In genomic region chr1:180402481-180403081, GRCm38 (mm10) we compare ENCODE assay signal across 8 mouse cellular contexts.
A peak's percentile ranks its signal among the peaks of the same experiment; 100 is the strongest.
DNase-seq lines count a peak whose midpoint lies in the region; ATAC-seq and TF ChIP-seq lines count a peak whose summit lies in the region.

No protein-coding gene starts in this region.

- H3K4me2 ChIP-seq in CH12.LX (ENCODE audit: insufficient read depth, low read depth, poor library complexity, severe bottlenecking), result peak overlapping the region; percentile 65
- no peak overlapping the region for H3K4me2 ChIP-seq in liver, embryonic 16.5 days (ENCODE audit: low read depth, low read length)

- ATAC-seq in liver, embryonic 16.5 days (ENCODE audit: low read depth), result no peak
- no peak for ATAC-seq in inflammation-experienced regulatory T-cells, adult 6 months

- dilution Hi-C loops in CH12.LX (cut with MboI; ENCODE audit: extremely low pct_ligation_motif_present, extremely low pct_unique_long_range_greater_than_20kb, low sequenced_read_pairs), result no loop called here

- no peaks in the 10 kb centered on the region for H3K27me3 ChIP-seq in CH12.LX (replicated peaks)
- no peaks in the 10 kb centered on the region for H3K27me3 ChIP-seq in liver, embryonic 16.5 days (ENCODE audit: control insufficient read depth, insufficient read depth, low read depth, low read length)

- H3K4me3 ChIP-seq in CH12.LX (replicated peaks in 1 of 3; ENCODE audit: low read depth in 2 of 3, low read length in 2 of 3, poor library complexity in 1 of 3), result peak overlapping the region in 2 of 3 experiments; percentile 25 to 26
- no peak overlapping the region for H3K4me3 ChIP-seq in liver, embryonic 16.5 days (ENCODE audit: low read depth, low read length)

- no peaks in the 10 kb centered on the region for H3K9me3 ChIP-seq in CH12.LX (replicated peaks; ENCODE audit: low read length)
- no peaks in the 10 kb centered on the region for H3K9me3 ChIP-seq in liver, embryonic 16.5 days (replicated peaks; ENCODE audit: control insufficient read depth, low read length)

- TF ChIP-seq EP300 in CH12.LX (IDR thresholded peaks at IDR 0.05; ENCODE audit: low read length), result 0 out of 2 replicates have a peak, but pooled peaks have one; percentile 23

- peak overlapping the region; percentile 78 for H3K27ac ChIP-seq in CH12.LX (ENCODE audit: insufficient read depth, low read depth)
- H3K27ac ChIP-seq in liver, embryonic 16.5 days (ENCODE audit: low read length), result peak overlapping the region; percentile 38

- H3K4me1 ChIP-seq in CH12.LX (ENCODE audit: control insufficient read depth in 1 of 2, insufficient read depth in 2 of 2), result peaks cover 42 to 98% of the 10 kb centered on the region in 2 experiments
- H3K4me1 ChIP-seq in liver, embryonic 16.5 days (ENCODE audit: control insufficient read depth, low read depth, low read length), result peaks cover 7% of the 10 kb centered on the region

- no peak for TF ChIP-seq RAD21 in CH12.LX (IDR thresholded peaks at IDR 0.05; ENCODE audit: low read depth, low read length)

- peaks cover 3% of the 10 kb centered on the region; the same call in 1 of the 2 replicates for H3K79me2 ChIP-seq in CH12.LX (replicated peaks; ENCODE audit: control insufficient read depth, extremely low read depth, insufficient read depth, poor library complexity, severe bottlenecking)

- in situ Hi-C loops in CH12.LX (cut with MboI; ENCODE audit: low pct_ligation_motif_present, low pct_unique_long_range_greater_than_20kb, low sequenced_read_pairs), result loop anchor here (10.0 to 25.0 kb wide), 2 partner anchors 68 to 540 kb away; partner anchors contain the start of gene Itpkb

- intact Hi-C loops in heart, postnatal 36 days (cut with DNase I), result loop anchor here (1.0 kb wide), 1 partner anchor 7 kb away; no protein-coding TSS in a partner anchor

- peak overlapping the region; percentile 35 for H3K9ac ChIP-seq in CH12.LX (ENCODE audit: insufficient read depth, low read depth)
- no peak overlapping the region for H3K9ac ChIP-seq in liver, embryonic 16.5 days (ENCODE audit: low read depth, low read length)

- peaks cover 0 to 4% of the 10 kb centered on the region in 2 experiments for H3K36me3 ChIP-seq in CH12.LX (replicated peaks in 1 of 2; ENCODE audit: control insufficient read depth in 1 of 2, insufficient read depth in 1 of 2, low read length in 1 of 2)
- H3K36me3 ChIP-seq in liver, embryonic 16.5 days (ENCODE audit: control insufficient read depth, insufficient read depth), result no peaks in the 10 kb centered on the region

- 62% methylated on average over 11 of the region's 11 CpGs for WGBS in liver, embryonic 16.5 days (ENCODE audit: insufficient replicate concordance)

- DNase-seq in adrenal gland, adult (ENCODE audit: inconsistent age in 2 of 2, low spot score in 1 of 2), result peak; percentile 58 to 81
- no peak for DNase-seq in adrenal gland, postnatal 36 days
- no peak for DNase-seq in CH12.LX (ENCODE audit: extremely low read depth)
- DNase-seq in heart, postnatal 36 days, result peak; percentile 48 to 64
- DNase-seq in right cerebral cortex, postnatal 4 days, result no peak
- no peak for DNase-seq in urinary bladder, postnatal 36 days (ENCODE audit: low spot score in 2 of 2)

- TF ChIP-seq CTCF in CH12.LX (conservative IDR thresholded peaks at IDR 0.05 in 1 of 2, IDR thresholded peaks at IDR 0.05 in 1 of 2; ENCODE audit: low read depth in 2 of 2, low read length in 2 of 2), result no peak

- no peak for TF ChIP-seq POLR2A in CH12.LX (IDR thresholded peaks at IDR 0.05; ENCODE audit: low read depth, low read length)

TF ChIP-seq in CH12.LX, 34 proteins besides CTCF, POLR2A, EP300 and RAD21:
- no peak for TF ChIP-seq SMC3 (IDR thresholded peaks at IDR 0.05; ENCODE audit: low read depth, low read length)
- TF ChIP-seq USF2 (conservative IDR thresholded peaks at IDR 0.05; ENCODE audit: low read depth, low read length), result no peak
- no peak for TF ChIP-seq PAX5 (IDR thresholded peaks at IDR 0.05; ENCODE audit: low read length)
- peak; percentile 78 for TF ChIP-seq ETS1 (conservative IDR thresholded peaks at IDR 0.05; ENCODE audit: low read depth, low read length)
- TF ChIP-seq HCFC1 (IDR thresholded peaks at IDR 0.05; ENCODE audit: low read depth, low read length), result no peak
- TF ChIP-seq MXI1 (IDR thresholded peaks at IDR 0.05; ENCODE audit: low read depth, low read length), result no peak
- no peak for TF ChIP-seq POLR2AphosphoS2 (IDR thresholded peaks at IDR 0.05; ENCODE audit: low read depth, low read length)
- TF ChIP-seq RCOR1 (conservative IDR thresholded peaks at IDR 0.05; ENCODE audit: low read depth, low read length), result no peak
- TF ChIP-seq MYC (IDR thresholded peaks at IDR 0.05; ENCODE audit: low read depth, low read length), result no peak
- TF ChIP-seq JUND (conservative IDR thresholded peaks at IDR 0.05; ENCODE audit: low read depth, low read length), result no peak
- no peak for TF ChIP-seq NRF1 (IDR thresholded peaks at IDR 0.05; ENCODE audit: low read depth, low read length)
- TF ChIP-seq ZC3H11A (IDR thresholded peaks at IDR 0.05; ENCODE audit: low read depth, low read length), result no peak
- TF ChIP-seq CHD2 (IDR thresholded peaks at IDR 0.05; ENCODE audit: low read length), result peak; percentile 6; the same call in 1 of the 2 replicates
- TF ChIP-seq MAZ (IDR thresholded peaks at IDR 0.05; ENCODE audit: low read depth, low read length), result 0 out of 2 replicates have a peak, but pooled peaks have one; percentile 15
- TF ChIP-seq IRF4 (IDR thresholded peaks at IDR 0.05; ENCODE audit: low read depth, low read length), result peak; percentile 47
- no peak for TF ChIP-seq E2F4 (IDR thresholded peaks at IDR 0.05; ENCODE audit: insufficient replicate concordance, low read depth, low read length)
- no peak for TF ChIP-seq JUN (IDR thresholded peaks at IDR 0.05; ENCODE audit: insufficient read depth, low read depth, low read length)
- TF ChIP-seq MAFK (IDR thresholded peaks at IDR 0.05; ENCODE audit: insufficient replicate concordance, low read length), result no peak
- 0 out of 2 replicates have a peak, but pooled peaks have one; percentile 14 for TF ChIP-seq BHLHE40 (IDR thresholded peaks at IDR 0.05; ENCODE audit: low read depth, low read length)
- TF ChIP-seq USF1 (IDR thresholded peaks at IDR 0.05; ENCODE audit: low read depth, low read length), result no peak
- no peak for TF ChIP-seq ZMIZ1 (IDR thresholded peaks at IDR 0.05; ENCODE audit: low read depth, low read length)
- no peak for TF ChIP-seq ZKSCAN1 (IDR thresholded peaks at IDR 0.05; ENCODE audit: borderline replicate concordance, low read depth, low read length)
- no peak for TF ChIP-seq TBP (conservative IDR thresholded peaks at IDR 0.05; ENCODE audit: low read depth, low read length)
- TF ChIP-seq GABPA (IDR thresholded peaks at IDR 0.05; ENCODE audit: insufficient replicate concordance, low read depth, low read length), result no peak
- no peak for TF ChIP-seq CHD1 (IDR thresholded peaks at IDR 0.05; ENCODE audit: low read depth, low read length)
- no peak for TF ChIP-seq MAX (IDR thresholded peaks at IDR 0.05; ENCODE audit: low read length)
- peak; percentile 85; the same call in 1 of the 2 replicates for TF ChIP-seq MEF2A (IDR thresholded peaks at IDR 0.05; ENCODE audit: borderline replicate concordance, low read depth, low read length)
- TF ChIP-seq TCF12 (IDR thresholded peaks at IDR 0.05; ENCODE audit: low read depth, low read length), result 0 out of 2 replicates have a peak, but pooled peaks have one; percentile 24
- no peak for TF ChIP-seq ZNF384 (IDR thresholded peaks at IDR 0.05; ENCODE audit: low read depth, low read length)
- TF ChIP-seq SIN3A (IDR thresholded peaks at IDR 0.05; ENCODE audit: low read length), result no peak
- TF ChIP-seq ELF1 (IDR thresholded peaks at IDR 0.05; ENCODE audit: low read depth, low read length), result no peak
- no peak for TF ChIP-seq KAT2A (IDR thresholded peaks at IDR 0.05; ENCODE audit: insufficient replicate concordance, low read length)
- no peak for TF ChIP-seq NELFE (IDR thresholded peaks at IDR 0.05; ENCODE audit: low read depth, low read length)
- 0 out of 2 replicates have a peak, but pooled peaks have one; percentile 16 for TF ChIP-seq UBTF (IDR thresholded peaks at IDR 0.05; ENCODE audit: low read depth, low read length)

Comparison
In these comparisons a context has a peak if more than half of its experiments do, and no peak if none do; other contexts are left out.
1. DNase-seq: peak in adrenal gland, adult (2 of 2) and heart, postnatal 36 days (2 of 2); none in adrenal gland, postnatal 36 days (0 of 2), CH12.LX (single experiment), right cerebral cortex, postnatal 4 days (single experiment) and urinary bladder, postnatal 36 days (0 of 2).